Mouse (Mus musculus) ES-Bruce4 (cell line): ENCODE data around the gene Trim11.

ENCODE experiments used
- CTCF ChIP-seq: IDR thresholded peaks from one replicate; pipeline ENCODE4 v1.8.1; 2011; ENCODE audit warnings: low read depth, low read length
- EP300 ChIP-seq: IDR thresholded peaks from 2 replicates; pipeline ENCODE4 v1.6.1; 2011; ENCODE audit warnings: low read depth, low read length; ENCODE audit not compliant: insufficient read depth
- POLR2A ChIP-seq: IDR thresholded peaks from one replicate; pipeline ENCODE4 v1.8.1; 2011; ENCODE audit warnings: low read length; ENCODE audit not compliant: insufficient read depth

DNA sequence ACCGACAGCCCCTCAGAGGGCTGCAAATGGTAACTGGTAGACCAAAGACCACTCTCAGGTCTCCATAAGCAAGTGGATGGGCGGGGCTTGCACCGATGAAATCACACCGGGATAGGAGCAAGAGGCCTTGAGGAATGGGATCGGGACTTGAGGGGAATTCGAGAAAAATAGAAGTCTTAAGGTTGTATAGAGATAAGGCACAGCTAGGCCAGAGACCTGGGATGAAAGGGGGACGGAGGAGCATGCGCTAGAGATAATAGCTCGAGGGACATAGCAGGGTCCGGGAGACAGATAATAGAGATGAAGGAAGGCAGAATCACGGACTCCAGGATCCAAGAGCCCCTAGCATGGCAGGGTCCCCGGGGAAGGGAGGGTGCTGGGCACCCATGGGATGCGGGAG is 40.0 kb upstream of the Trim11 start:
- TF ChIP-seq CTCF = no peak
- no peak for TF ChIP-seq POLR2A
- no peak for TF ChIP-seq EP300
